Mouse (Mus musculus): Measurements from ENCODE around the gene Dffb. TPM values are rescaled to one million over a fixed set of nuclear protein-coding genes. Genes with fewer than 3 reads are reported as not detected.

The Dffb gene
- polyA plus RNA-seq (2015; fragmentation: Illumina TruSeq; extraction: RNeasy Lipid Tissue Mini Kit (QIAGEN cat#74804); ENCODE audit: low read depth, low replicate concordance), result 13.8 TPM

GRCm38 (mm10) chr4:153974431-153975291 lies at the start of gene Dffb, which contains the start of gene Cep104:
Gene Dffb, minus strand, starts transcription at chr4:153975126.
Gene Cep104, plus strand, starts transcription at chr4:153975194.

DNA sequence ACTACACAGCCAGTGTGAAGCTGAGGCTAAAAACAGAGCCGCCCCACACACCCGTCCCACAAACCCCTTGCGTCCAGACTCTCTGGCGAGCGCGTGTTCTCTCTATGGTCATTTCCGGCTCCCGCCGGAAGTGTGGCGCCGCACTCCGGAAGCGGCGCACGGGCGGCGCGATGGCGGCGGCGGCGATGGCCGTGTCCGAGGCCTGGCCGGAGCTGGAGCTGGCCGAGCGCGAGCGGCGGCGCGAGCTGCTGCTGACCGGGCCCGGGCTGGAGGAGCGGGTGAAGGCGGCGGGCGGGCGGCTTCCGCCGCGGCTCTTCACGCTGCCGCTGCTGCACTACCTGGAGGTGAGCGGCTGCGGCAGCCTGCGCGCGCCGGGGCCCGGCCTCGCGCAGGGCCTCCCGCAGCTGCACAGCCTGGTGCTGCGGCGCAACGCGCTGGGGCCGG lies 36.7 kb upstream of the Dffb start, which contains the start of gene Lrrc47:
TSS of gene Lrrc47 (plus strand) at position 86 of the 444 bp plus-strand sequence.

DNA sequence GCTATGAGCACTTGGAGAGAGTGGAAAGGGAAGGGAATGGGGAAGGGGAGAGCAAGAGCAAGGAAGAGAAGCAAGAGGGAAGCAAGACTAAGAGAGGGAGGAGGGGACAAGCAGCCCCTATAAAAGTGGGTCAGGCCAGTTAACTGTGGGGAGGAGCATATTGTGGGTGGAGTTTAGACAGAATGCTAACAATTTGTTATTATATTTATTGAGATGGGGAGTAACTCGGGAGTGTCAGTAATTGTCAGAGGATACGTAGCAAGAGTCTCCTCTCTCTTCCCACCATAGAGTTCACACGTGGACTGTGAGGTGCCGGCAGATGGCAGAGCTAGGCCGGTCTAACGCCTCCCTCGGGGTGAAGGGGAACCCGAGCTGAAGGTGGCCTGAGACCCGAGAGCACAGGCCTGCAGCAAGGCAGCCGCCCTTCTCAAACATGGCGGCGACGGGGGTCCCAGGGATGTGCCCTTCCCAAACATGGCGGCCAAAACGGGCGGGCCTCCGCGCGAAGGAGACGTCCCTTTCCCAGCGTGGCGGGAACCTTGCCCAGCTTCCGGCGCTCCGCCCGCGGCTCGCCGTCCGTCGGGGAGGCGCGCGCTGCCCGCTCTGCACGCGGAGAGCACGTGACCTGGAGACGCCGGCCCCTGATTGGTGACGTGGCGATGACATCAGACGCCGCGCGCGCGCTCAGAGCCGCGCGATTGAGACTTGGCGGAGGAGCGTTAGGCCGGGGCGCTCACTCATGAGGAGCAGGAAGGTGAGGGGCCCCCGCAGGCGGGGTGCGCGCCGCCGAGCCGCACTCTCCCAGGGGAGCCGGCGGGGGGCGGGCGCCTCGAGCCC lies 18.1 kb downstream of the Dffb start, which contains the start of gene A430005L14Rik:
TSS of gene A430005L14Rik (plus strand) at position 669 of the 837 bp plus-strand sequence.

Other genes starting within 250 kb of the Dffb start
- gene A430005L14Rik, start 17.9 kb downstream of the Dffb start, polyA plus RNA-seq (2015; fragmentation: Illumina TruSeq; extraction: RNeasy Lipid Tissue Mini Kit (QIAGEN cat#74804); ENCODE audit: low read depth, low replicate concordance), result 38.3 TPM
- gene Cep104, start 68 bp upstream of the Dffb start, polyA plus RNA-seq (2015; fragmentation: Illumina TruSeq; extraction: RNeasy Lipid Tissue Mini Kit (QIAGEN cat#74804); ENCODE audit: low read depth, low replicate concordance), result 19.4 TPM
- 30.7 TPM for gene Lrrc47, start 36.6 kb upstream of the Dffb start, polyA plus RNA-seq (2015; fragmentation: Illumina TruSeq; extraction: RNeasy Lipid Tissue Mini Kit (QIAGEN cat#74804); ENCODE audit: low read depth, low replicate concordance)
- gene Smim1, start 51.1 kb upstream of the Dffb start, polyA plus RNA-seq (2015; fragmentation: Illumina TruSeq; extraction: RNeasy Lipid Tissue Mini Kit (QIAGEN cat#74804); ENCODE audit: low read depth, low replicate concordance), result 23.3 TPM
- gene Ccdc27, start 67.6 kb upstream of the Dffb start, polyA plus RNA-seq (2015; fragmentation: Illumina TruSeq; extraction: RNeasy Lipid Tissue Mini Kit (QIAGEN cat#74804); ENCODE audit: low read depth, low replicate concordance), result not detected
- gene Trp73, start 165.1 kb upstream of the Dffb start, polyA plus RNA-seq (2015; fragmentation: Illumina TruSeq; extraction: RNeasy Lipid Tissue Mini Kit (QIAGEN cat#74804); ENCODE audit: low read depth, low replicate concordance), result 0.73 TPM
- 30.0 TPM for gene Wrap73, start 167.2 kb upstream of the Dffb start, polyA plus RNA-seq (2015; fragmentation: Illumina TruSeq; extraction: RNeasy Lipid Tissue Mini Kit (QIAGEN cat#74804); ENCODE audit: low read depth, low replicate concordance)
- gene Tprgl, start 185.5 kb upstream of the Dffb start, polyA plus RNA-seq (2015; fragmentation: Illumina TruSeq; extraction: RNeasy Lipid Tissue Mini Kit (QIAGEN cat#74804); ENCODE audit: low read depth, low replicate concordance), result 247 TPM
- 1.6 TPM for gene Megf6, start 195.6 kb upstream of the Dffb start, polyA plus RNA-seq (2015; fragmentation: Illumina TruSeq; extraction: RNeasy Lipid Tissue Mini Kit (QIAGEN cat#74804); ENCODE audit: low read depth, low replicate concordance)

Data from brain, adult 10 weeks (tissue).